Mouse (Mus musculus): ENCODE data around the gene Casc4.
A peak's percentile ranks its signal among the peaks of the same experiment; 100 is the strongest.

GRCm38 (mm10) chr2:121957216-121957792 lies 90.5 kb downstream of the Casc4 start:
- TF ChIP-seq POLR2A (IDR thresholded peaks at IDR 0.05; ENCODE audit: insufficient read depth, low read depth, low read length): no peak
- 0 out of 2 replicates have a peak, but pooled peaks have one; percentile 2 for TF ChIP-seq CTCF (IDR thresholded peaks at IDR 0.05)
- no peak for TF ChIP-seq EP300 (IDR thresholded peaks at IDR 0.05; ENCODE audit: insufficient read depth, low read depth, low read length)
